Mouse (Mus musculus): ENCODE data around the gene Iqschfp. TPM values are rescaled to one million over a fixed set of nuclear protein-coding genes. Genes with fewer than 3 reads are reported as not detected.

The Iqschfp gene
- polyA plus RNA-seq, 1 experiment = not detected

- Histone ChIP-seq H3K27me3 (ENCODE audit: control insufficient read depth, insufficient read depth, low read length) (no peaks in the 10 kb centered on the region), H3K4me1 (replicated peaks; ENCODE audit: control insufficient read depth, insufficient read depth, low read length) (no peaks in the 10 kb centered on the region), H3K36me3 (ENCODE audit: control insufficient read depth, insufficient read depth, low read length) (no peaks in the 10 kb centered on the region), H3K4me3 (ENCODE audit: control insufficient read depth, insufficient read depth, low read length) (no peak overlapping the region), H3K27ac (ENCODE audit: control insufficient read depth, insufficient read depth, low read length) (no peak overlapping the region)
- no peak for DNase-seq
- WGBS = 93% methylated on average over 10 of the region's 10 CpGs
- TF ChIP-seq POLR2A (IDR thresholded peaks at IDR 0.05; ENCODE audit: control insufficient read depth, extremely low read depth, insufficient read depth, low read length, poor library complexity) (no peak), CTCF (IDR thresholded peaks at IDR 0.05; ENCODE audit: borderline replicate concordance, control insufficient read depth, extremely low read depth, insufficient read depth, low read length, poor library complexity) (no peak)
These were observed 673.1 kb downstream of the Iqschfp start for GRCm38 (mm10) chr3:68564978-68565674.

DNA sequence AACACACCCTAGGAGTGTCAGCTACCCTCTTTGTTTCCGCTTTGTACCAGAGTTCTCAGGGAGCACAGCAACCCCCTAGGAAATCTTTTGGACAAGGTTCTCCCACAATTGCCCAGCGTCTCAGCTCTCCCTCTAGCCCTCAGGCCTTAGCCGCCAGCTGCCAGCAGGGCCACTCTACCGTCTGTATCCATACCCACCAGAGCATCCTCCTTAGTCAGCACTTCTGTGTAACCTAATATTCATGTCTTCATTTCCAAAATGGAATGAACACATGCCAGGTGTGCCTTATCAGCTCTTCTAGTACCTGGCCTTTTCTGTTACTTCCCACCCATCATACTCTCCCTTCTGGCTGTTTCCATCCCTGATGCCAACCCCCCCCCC is 673.6 kb downstream of the Iqschfp start:
- Histone ChIP-seq H3K27me3 (ENCODE audit: control insufficient read depth, insufficient read depth, low read length) (no peaks in the 10 kb centered on the region), H3K36me3 (ENCODE audit: control insufficient read depth, insufficient read depth, low read length) (no peaks in the 10 kb centered on the region), H3K4me3 (ENCODE audit: control insufficient read depth, insufficient read depth, low read length) (no peak overlapping the region), H3K4me1 (replicated peaks; ENCODE audit: control insufficient read depth, insufficient read depth, low read length) (no peaks in the 10 kb centered on the region), H3K27ac (ENCODE audit: control insufficient read depth, insufficient read depth, low read length) (no peak overlapping the region)
- no peak for TF ChIP-seq CTCF (IDR thresholded peaks at IDR 0.05; ENCODE audit: borderline replicate concordance, control insufficient read depth, extremely low read depth, insufficient read depth, low read length, poor library complexity)
- TF ChIP-seq POLR2A (IDR thresholded peaks at IDR 0.05; ENCODE audit: control insufficient read depth, extremely low read depth, insufficient read depth, low read length, poor library complexity) = no peak
- WGBS = 91% methylated on average over 4 of the region's 4 CpGs
- DNase-seq = no peak

DNA sequence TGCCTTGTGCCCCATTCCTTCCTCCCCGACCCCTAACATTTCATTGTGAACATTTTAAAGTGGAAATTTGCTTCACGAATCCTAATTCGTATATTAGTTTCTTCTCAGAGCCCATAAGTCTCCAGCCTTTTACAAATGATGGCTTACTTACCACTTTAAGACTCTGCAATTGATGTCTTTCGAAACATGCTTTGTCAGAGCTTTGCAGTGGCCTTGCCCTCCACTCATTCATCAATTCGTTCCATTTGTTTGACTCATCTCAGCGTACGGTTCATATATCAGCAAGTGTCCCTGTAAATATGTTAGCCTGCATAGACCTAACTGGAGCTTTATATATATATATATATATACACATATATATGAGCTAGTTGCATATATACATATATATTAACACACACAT is 675.5 kb downstream of the Iqschfp start:
- no peak for DNase-seq
- 92% methylated on average over 7 of the region's 7 CpGs for WGBS
- H3K4me1 ChIP-seq (replicated peaks; ENCODE audit: control insufficient read depth, insufficient read depth, low read length) = no peaks in the 10 kb centered on the region
- H3K36me3 ChIP-seq (ENCODE audit: control insufficient read depth, insufficient read depth, low read length) = no peaks in the 10 kb centered on the region
- TF ChIP-seq POLR2A (IDR thresholded peaks at IDR 0.05; ENCODE audit: control insufficient read depth, extremely low read depth, insufficient read depth, low read length, poor library complexity) (no peak), CTCF (IDR thresholded peaks at IDR 0.05; ENCODE audit: borderline replicate concordance, control insufficient read depth, extremely low read depth, insufficient read depth, low read length, poor library complexity) (no peak)
- no peak overlapping the region for H3K4me3 ChIP-seq (ENCODE audit: control insufficient read depth, insufficient read depth, low read length)
- no peaks in the 10 kb centered on the region for H3K27me3 ChIP-seq (ENCODE audit: control insufficient read depth, insufficient read depth, low read length)
- no peak overlapping the region for H3K27ac ChIP-seq (ENCODE audit: control insufficient read depth, insufficient read depth, low read length)

DNA sequence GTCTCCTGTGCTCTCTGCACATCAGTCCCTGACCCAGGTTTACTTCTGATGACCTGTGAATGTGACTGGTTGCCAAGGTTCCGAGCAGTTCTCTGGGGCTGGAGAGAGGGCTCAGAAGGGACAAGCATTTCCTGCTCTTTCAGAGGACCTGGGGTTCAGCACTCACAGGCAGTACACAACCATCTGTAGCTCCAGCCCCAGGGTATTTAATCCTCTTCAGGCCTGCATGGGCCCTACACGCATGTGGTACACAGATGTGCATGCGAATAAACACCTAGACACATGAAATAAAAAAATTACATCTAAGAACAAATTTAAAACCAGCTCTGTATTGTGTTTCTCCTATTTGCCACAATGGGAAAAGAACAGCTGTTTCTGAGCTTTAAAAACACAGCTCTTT is 676.1 kb downstream of the Iqschfp start:
- Histone ChIP-seq H3K27me3 (ENCODE audit: control insufficient read depth, insufficient read depth, low read length) (no peaks in the 10 kb centered on the region), H3K36me3 (ENCODE audit: control insufficient read depth, insufficient read depth, low read length) (no peaks in the 10 kb centered on the region), H3K4me3 (ENCODE audit: control insufficient read depth, insufficient read depth, low read length) (no peak overlapping the region), H3K4me1 (replicated peaks; ENCODE audit: control insufficient read depth, insufficient read depth, low read length) (no peaks in the 10 kb centered on the region), H3K27ac (ENCODE audit: control insufficient read depth, insufficient read depth, low read length) (no peak overlapping the region)
- 98% methylated on average over 3 of the region's 3 CpGs for WGBS
- TF ChIP-seq POLR2A (IDR thresholded peaks at IDR 0.05; ENCODE audit: control insufficient read depth, extremely low read depth, insufficient read depth, low read length, poor library complexity) (no peak), CTCF (IDR thresholded peaks at IDR 0.05; ENCODE audit: borderline replicate concordance, control insufficient read depth, extremely low read depth, insufficient read depth, low read length, poor library complexity) (no peak)
- no peak for DNase-seq

DNA sequence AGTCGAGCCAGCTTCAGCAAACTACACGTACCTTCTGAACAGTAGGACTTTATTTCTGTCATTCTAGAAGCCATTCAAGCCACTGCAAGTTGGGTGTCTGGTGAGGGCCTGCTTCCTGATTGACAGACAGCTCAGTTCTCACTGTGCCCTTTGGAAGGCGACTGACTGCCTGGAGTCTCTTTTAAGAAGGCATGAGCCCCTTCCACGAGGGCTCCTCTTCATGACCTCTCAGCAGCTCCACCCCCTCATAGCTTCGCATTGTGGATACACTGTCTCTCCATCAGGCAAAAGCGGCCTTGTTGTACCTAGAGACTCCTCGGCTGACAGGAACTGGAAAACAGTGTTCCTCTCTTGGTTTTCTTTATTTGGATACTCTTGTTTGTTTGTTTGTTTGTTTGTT is 676.7 kb downstream of the Iqschfp start:
- Histone ChIP-seq H3K27me3 (ENCODE audit: control insufficient read depth, insufficient read depth, low read length) (no peaks in the 10 kb centered on the region), H3K4me1 (replicated peaks; ENCODE audit: control insufficient read depth, insufficient read depth, low read length) (no peaks in the 10 kb centered on the region), H3K36me3 (ENCODE audit: control insufficient read depth, insufficient read depth, low read length) (no peaks in the 10 kb centered on the region), H3K27ac (ENCODE audit: control insufficient read depth, insufficient read depth, low read length) (no peak overlapping the region), H3K4me3 (ENCODE audit: control insufficient read depth, insufficient read depth, low read length) (no peak overlapping the region)
- 87% methylated on average over 7 of the region's 7 CpGs for WGBS
- no peak for TF ChIP-seq POLR2A (IDR thresholded peaks at IDR 0.05; ENCODE audit: control insufficient read depth, extremely low read depth, insufficient read depth, low read length, poor library complexity)
- no peak for TF ChIP-seq CTCF (IDR thresholded peaks at IDR 0.05; ENCODE audit: borderline replicate concordance, control insufficient read depth, extremely low read depth, insufficient read depth, low read length, poor library complexity)
- DNase-seq = no peak

DNA sequence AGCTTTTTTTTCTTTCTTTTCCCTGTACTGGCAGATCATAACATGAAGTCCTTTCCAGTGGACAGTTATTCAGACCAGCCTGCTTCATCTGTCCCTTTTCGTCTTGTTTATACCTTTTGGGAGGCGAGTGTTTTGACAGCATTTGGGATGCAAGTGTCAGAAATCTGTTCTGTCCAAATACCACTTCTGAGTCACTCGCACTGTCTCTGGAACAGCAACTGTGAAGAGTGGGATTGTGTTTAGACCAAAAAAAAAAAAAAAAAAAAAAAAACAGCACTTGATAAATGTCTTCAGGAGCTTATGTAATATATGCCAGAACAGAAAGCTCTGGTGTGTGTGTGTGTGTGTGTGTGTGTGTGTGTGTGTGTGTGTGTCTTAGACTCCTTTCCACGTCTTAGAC is 678.3 kb downstream of the Iqschfp start:
- DNase-seq = no peak
- H3K36me3 ChIP-seq (ENCODE audit: control insufficient read depth, insufficient read depth, low read length) = no peaks in the 10 kb centered on the region
- no peak overlapping the region for H3K4me3 ChIP-seq (ENCODE audit: control insufficient read depth, insufficient read depth, low read length)
- no peaks in the 10 kb centered on the region for H3K27me3 ChIP-seq (ENCODE audit: control insufficient read depth, insufficient read depth, low read length)
- TF ChIP-seq POLR2A (IDR thresholded peaks at IDR 0.05; ENCODE audit: control insufficient read depth, extremely low read depth, insufficient read depth, low read length, poor library complexity) (no peak), CTCF (IDR thresholded peaks at IDR 0.05; ENCODE audit: borderline replicate concordance, control insufficient read depth, extremely low read depth, insufficient read depth, low read length, poor library complexity) (no peak)
- H3K4me1 ChIP-seq (replicated peaks; ENCODE audit: control insufficient read depth, insufficient read depth, low read length) = no peaks in the 10 kb centered on the region
- no peak overlapping the region for H3K27ac ChIP-seq (ENCODE audit: control insufficient read depth, insufficient read depth, low read length)
- WGBS = 94% methylated on average over 4 of the region's 4 CpGs

Data from thymus, adult 2 months (tissue).